Mouse (Mus musculus) embryonic facial prominence, embryonic 12.5 days (tissue): Measurements from ENCODE around the gene Kirrel3. TPM values are rescaled to one million over a fixed set of nuclear protein-coding genes. Genes with fewer than 3 reads are reported as not detected.

Source experiments
- ATAC-seq: fragments of 200-750 bp; cut with Nextera tagmentation; 2 replicates; pipeline ENCODE4 v1.8.0; 2017; ENCODE audit not compliant: insufficient number of reproducible peaks, insufficient read depth, low FRiP score, low TSS enrichment
- H3K27ac ChIP-seq: fragments of 300-500 bp; sonication (generic); 2 replicates; pipeline ENCODE4 v1.5.1; 2016; ENCODE audit warnings: mild to moderate bottlenecking
- H3K27me3 ChIP-seq: fragments of 300-500 bp; sonication (generic); 2 replicates; pipeline ENCODE4 v1.6.1; 2016; ENCODE audit warnings: mild to moderate bottlenecking, moderate library complexity
- H3K36me3 ChIP-seq: fragments of 300-500 bp; sonication (generic); 2 replicates; pipeline ENCODE4 v1.6.1; 2016; ENCODE audit warnings: mild to moderate bottlenecking
- H3K4me1 ChIP-seq: fragments of 300-500 bp; sonication (generic); 2 replicates; pipeline ENCODE4 v1.6.1; 2016
- H3K4me2 ChIP-seq: fragments of 300-500 bp; sonication (generic); replicated peaks from 2 replicates; pipeline ENCODE4 v1.6.1; 2016; ENCODE audit warnings: mild to moderate bottlenecking, moderate library complexity
- H3K4me3 ChIP-seq: fragments of 300-500 bp; sonication (generic); 2 replicates; pipeline ENCODE4 v1.5.1; 2016; ENCODE audit warnings: mild to moderate bottlenecking
- H3K9ac ChIP-seq: fragments of 300-500 bp; sonication (generic); 2 replicates; pipeline ENCODE4 v1.6.1; 2016; ENCODE audit warnings: mild to moderate bottlenecking, moderate library complexity
- H3K9me3 ChIP-seq: fragments of 300-500 bp; sonication (generic); 2 replicates; pipeline ENCODE4 v1.6.1; 2016; ENCODE audit warnings: mild to moderate bottlenecking, moderate library complexity
- WGBS: fragments of 180-500 bp; shearing (Covaris S2); methylation state at CpG from one replicate; pipeline ENCODE4 v1.1.7; 2016; 5-methylcytosine and 5-hydroxymethylcytosine counted together
- polyA plus RNA-seq: library from polyadenylated mRNA; unstranded; fragments of >200 nt; fragmentation: Nextera tagmentation; extraction: Ambion mirVana; gene quantifications from 2 replicates; pipeline ENCODE4 v1.2.1, GENCODE M21; 2016

Gene Kirrel3
- polyA plus RNA-seq, 1 experiment from 2014 or later, result 7.9 TPM

DNA sequence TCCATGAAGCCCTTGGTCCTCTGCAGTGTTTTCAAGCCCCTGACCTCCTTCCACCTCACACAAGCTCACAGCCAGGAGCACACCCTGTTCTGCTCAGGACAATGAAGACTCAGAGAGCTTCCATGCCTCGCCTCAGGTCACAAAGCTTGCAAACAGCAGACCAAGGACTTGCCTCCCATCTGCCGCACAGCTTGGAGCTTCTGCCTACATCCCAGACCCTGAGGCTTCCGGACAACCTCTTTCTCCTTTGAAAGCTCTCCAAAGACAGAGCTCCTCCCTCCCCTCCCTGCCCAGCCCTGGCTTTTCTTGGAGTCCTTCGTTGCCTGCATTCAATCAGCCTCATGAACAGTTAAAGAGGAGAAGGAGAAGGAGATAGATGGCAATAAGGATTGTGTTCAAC is 397.4 kb downstream of the Kirrel3 start:
- no peak for ATAC-seq

GRCm38 (mm10) chr9:34884325-34884724 is 398.6 kb downstream of the Kirrel3 start:
- 85% methylated on average over 3 of the region's 3 CpGs for WGBS
- H3K9ac ChIP-seq, result no peak overlapping the region
- H3K4me1 ChIP-seq, result no peaks in the 10 kb centered on the region
- no peak overlapping the region for H3K4me3 ChIP-seq
- H3K27me3 ChIP-seq, result no peaks in the 10 kb centered on the region
- ATAC-seq, result no peak
- no peak overlapping the region for H3K4me2 ChIP-seq
- H3K9me3 ChIP-seq, result no peaks in the 10 kb centered on the region
- no peaks in the 10 kb centered on the region for H3K36me3 ChIP-seq
- H3K27ac ChIP-seq, result no peak overlapping the region

More for the DNA sequence above, 397.4 kb downstream of the Kirrel3 start:
- no peaks in the 10 kb centered on the region for H3K9me3 ChIP-seq
- 14% methylated on average over 4 of the region's 4 CpGs for WGBS
- no peak overlapping the region for H3K9ac ChIP-seq
- no peaks in the 10 kb centered on the region for H3K4me1 ChIP-seq
- no peak overlapping the region for H3K27ac ChIP-seq
- H3K36me3 ChIP-seq, result no peaks in the 10 kb centered on the region
- H3K4me3 ChIP-seq, result no peak overlapping the region
- no peak overlapping the region for H3K4me2 ChIP-seq
- H3K27me3 ChIP-seq, result no peaks in the 10 kb centered on the region

DNA sequence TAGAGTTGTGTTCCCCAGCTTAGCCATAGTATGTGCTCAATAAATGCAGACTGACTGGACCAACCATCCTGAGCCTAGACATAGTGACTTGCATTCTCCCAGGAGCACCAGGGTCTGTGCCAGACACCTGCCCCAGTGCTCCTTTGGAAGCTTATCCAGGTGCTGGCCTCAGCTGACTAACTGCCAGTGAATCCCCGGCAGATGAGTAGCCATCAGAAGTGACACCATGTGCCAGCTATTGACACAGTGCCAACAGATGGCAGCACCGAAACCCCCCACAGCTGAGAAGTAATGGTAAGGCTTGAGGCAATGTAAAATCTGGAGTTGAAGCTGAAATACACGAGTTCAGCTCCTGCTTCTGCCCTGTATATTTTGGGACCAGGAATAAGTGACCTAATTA is 399.2 kb downstream of the Kirrel3 start:
- Histone ChIP-seq H3K27ac (no peak overlapping the region), H3K4me2 (no peak overlapping the region), H3K4me3 (no peak overlapping the region), H3K4me1 (no peaks in the 10 kb centered on the region), H3K9me3 (no peaks in the 10 kb centered on the region), H3K27me3 (no peaks in the 10 kb centered on the region), H3K36me3 (no peaks in the 10 kb centered on the region), H3K9ac (no peak overlapping the region)
- ATAC-seq, result no peak
- WGBS, result 80% methylated on average over 3 of the region's 3 CpGs

GRCm38 (mm10) chr9:34886746-34887145 is 401.1 kb downstream of the Kirrel3 start:
- no peaks in the 10 kb centered on the region for H3K36me3 ChIP-seq
- no peak overlapping the region for H3K9ac ChIP-seq
- H3K9me3 ChIP-seq, result no peaks in the 10 kb centered on the region
- no peak overlapping the region for H3K4me3 ChIP-seq
- no peak overlapping the region for H3K4me2 ChIP-seq
- H3K27me3 ChIP-seq, result no peaks in the 10 kb centered on the region
- H3K4me1 ChIP-seq, result no peaks in the 10 kb centered on the region
- 47% methylated on average over 5 of the region's 5 CpGs for WGBS
- no peak overlapping the region for H3K27ac ChIP-seq
- no peak for ATAC-seq

DNA sequence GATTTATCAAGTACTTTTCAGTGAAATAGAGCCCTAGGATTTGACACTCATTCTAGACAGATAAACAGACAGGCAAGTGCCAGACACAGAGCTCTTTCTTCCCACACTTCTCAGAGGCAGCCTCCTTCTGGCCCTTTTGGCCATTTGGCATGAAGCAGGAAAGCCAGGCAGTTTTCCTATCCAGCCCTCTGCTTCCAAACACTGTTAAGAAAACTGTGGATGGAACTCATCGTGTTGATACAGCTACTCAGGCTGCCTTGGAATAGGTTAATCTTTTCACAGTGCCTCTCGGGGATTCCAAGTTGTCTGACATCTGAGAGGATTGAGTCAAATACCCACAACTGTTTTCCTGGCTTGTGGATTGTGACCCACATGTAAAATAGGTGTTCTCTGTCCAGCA is 401.5 kb downstream of the Kirrel3 start:
- Histone ChIP-seq H3K27me3 (no peaks in the 10 kb centered on the region), H3K36me3 (no peaks in the 10 kb centered on the region)
- 47% methylated on average over 2 of the region's 2 CpGs for WGBS

GRCm38 (mm10) chr9:34888298-34888697 is 402.6 kb downstream of the Kirrel3 start:
- Histone ChIP-seq H3K27me3 (no peaks in the 10 kb centered on the region), H3K36me3 (no peaks in the 10 kb centered on the region), H3K4me2 (no peak overlapping the region), H3K4me3 (no peak overlapping the region), H3K27ac (no peak overlapping the region), H3K9me3 (no peaks in the 10 kb centered on the region), H3K9ac (no peak overlapping the region), H3K4me1 (no peaks in the 10 kb centered on the region)
- no peak for ATAC-seq
- whole genome bisulfite sequencing, result 85% methylated on average over 2 of the region's 2 CpGs

More for the DNA sequence above, 401.5 kb downstream of the Kirrel3 start:
- Histone ChIP-seq H3K4me1 (no peaks in the 10 kb centered on the region), H3K4me3 (no peak overlapping the region), H3K9ac (no peak overlapping the region), H3K4me2 (no peak overlapping the region), H3K27ac (no peak overlapping the region), H3K9me3 (no peaks in the 10 kb centered on the region)
- ATAC-seq, result no peak

DNA sequence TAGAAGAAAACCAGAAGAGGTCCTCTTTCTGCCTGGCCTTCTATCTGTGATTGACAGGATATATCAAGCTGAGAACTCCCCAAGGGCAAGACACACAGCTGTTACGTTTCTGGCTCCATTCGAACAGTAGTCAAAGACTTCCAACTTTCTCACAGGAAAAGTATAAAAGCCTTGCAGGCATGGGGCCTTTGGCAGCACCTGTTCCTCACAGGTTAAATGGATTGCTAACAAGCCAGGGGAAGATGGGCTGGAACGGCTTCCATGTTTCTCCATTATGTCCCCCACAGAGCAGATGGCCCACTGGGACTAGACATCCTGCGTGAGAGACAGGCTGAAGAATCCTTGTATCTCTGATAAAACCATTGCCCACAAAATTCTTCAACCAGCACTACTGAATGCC is 415.5 kb downstream of the Kirrel3 start:
- Histone ChIP-seq H3K4me2 (no peak overlapping the region), H3K4me3 (no peak overlapping the region), H3K36me3 (no peaks in the 10 kb centered on the region), H3K27ac (no peak overlapping the region), H3K9ac (no peak overlapping the region), H3K4me1 (no peaks in the 10 kb centered on the region), H3K9me3 (no peaks in the 10 kb centered on the region), H3K27me3 (no peaks in the 10 kb centered on the region)
- ATAC-seq, result no peak
- 75% methylated on average over 4 of the region's 4 CpGs for WGBS

DNA sequence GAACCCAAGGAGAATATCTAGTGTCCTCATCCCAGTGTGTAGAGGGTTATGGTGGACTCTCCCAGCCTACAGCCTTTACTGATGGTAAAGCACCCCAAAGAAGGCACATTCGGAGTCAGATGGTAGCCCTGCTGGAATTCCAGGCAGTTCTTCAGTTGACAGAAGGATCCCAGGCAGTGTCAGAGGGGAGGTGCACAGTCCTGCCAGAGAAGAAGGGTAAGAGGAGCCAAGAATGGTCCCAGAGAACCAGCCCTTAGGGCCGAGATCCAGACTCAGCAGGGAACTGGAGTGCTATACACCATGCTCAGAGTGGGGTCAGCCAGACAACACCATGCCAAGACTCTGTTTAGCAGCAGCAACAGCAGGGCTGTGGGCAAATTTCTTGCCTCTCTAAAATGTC is 416.2 kb downstream of the Kirrel3 start:
- Histone ChIP-seq H3K27ac (no peak overlapping the region), H3K4me3 (no peak overlapping the region), H3K36me3 (no peaks in the 10 kb centered on the region), H3K27me3 (no peaks in the 10 kb centered on the region), H3K9ac (no peak overlapping the region), H3K4me1 (no peaks in the 10 kb centered on the region), H3K4me2 (no peak overlapping the region), H3K9me3 (no peaks in the 10 kb centered on the region)
- ATAC-seq, result no peak
- WGBS, result 68% methylated on average over 2 of the region's 2 CpGs

DNA sequence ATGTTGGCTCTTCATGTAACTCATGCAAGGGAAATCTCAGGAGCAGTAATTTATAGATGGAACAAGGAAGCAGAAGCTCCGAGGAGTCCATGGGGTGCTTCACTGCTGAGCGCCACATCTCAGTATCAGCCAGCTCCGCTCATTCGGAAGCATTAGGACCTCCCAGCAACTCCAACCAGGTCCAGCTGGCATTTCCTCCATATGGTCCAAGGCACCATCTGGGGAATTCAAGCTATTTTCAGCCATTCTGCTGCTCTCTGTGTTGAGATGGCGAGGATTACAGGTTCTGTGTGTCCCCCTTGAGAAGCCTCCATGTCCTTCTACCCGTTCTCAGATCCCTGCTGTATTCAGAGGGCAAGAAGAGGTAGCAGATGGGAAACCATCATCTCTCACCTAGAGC is 419.5 kb downstream of the Kirrel3 start:
- Histone ChIP-seq H3K9me3 (no peaks in the 10 kb centered on the region), H3K27ac (no peak overlapping the region), H3K36me3 (no peaks in the 10 kb centered on the region), H3K4me3 (no peak overlapping the region), H3K4me1 (no peaks in the 10 kb centered on the region), H3K27me3 (no peaks in the 10 kb centered on the region), H3K4me2 (no peak overlapping the region), H3K9ac (no peak overlapping the region)
- WGBS, result 86% methylated on average over 6 of the region's 6 CpGs
- ATAC-seq, result no peak

- H3K9ac ChIP-seq, result no peak overlapping the region
- H3K27ac ChIP-seq, result no peak overlapping the region
- no peaks in the 10 kb centered on the region for H3K4me1 ChIP-seq
- H3K27me3 ChIP-seq, result no peaks in the 10 kb centered on the region
- H3K36me3 ChIP-seq, result no peaks in the 10 kb centered on the region
- H3K9me3 ChIP-seq, result no peaks in the 10 kb centered on the region
- no peak for ATAC-seq
- no peak overlapping the region for H3K4me3 ChIP-seq
- 61% methylated on average over 3 of the region's 3 CpGs for WGBS
- H3K4me2 ChIP-seq, result no peak overlapping the region
Observed at GRCm38 (mm10) chr9:34908040-34908439, 422.3 kb downstream of the Kirrel3 start.

DNA sequence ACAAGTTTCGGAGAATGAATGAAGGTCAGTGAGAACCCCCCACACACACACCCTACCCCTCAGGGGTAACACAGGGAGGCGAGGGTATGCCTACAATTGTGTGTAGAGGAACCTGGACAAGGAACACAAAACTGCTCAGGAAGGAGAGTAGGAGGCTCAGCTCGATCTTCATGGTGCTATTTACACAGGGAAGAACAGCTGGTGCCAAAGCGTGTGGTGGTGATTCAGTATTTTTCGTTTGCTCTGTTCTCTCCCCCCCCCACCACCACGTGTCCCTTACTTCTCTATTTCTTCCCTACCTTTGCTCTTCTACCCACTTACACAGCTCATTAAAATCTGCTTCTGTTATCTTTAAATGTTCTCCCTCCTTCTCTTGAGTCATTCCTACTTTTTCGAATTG is 426.1 kb downstream of the Kirrel3 start:
- Histone ChIP-seq H3K9me3 (no peaks in the 10 kb centered on the region), H3K27ac (no peak overlapping the region), H3K27me3 (no peaks in the 10 kb centered on the region), H3K4me1 (no peaks in the 10 kb centered on the region), H3K4me2 (no peak overlapping the region), H3K9ac (no peak overlapping the region), H3K4me3 (no peak overlapping the region), H3K36me3 (no peaks in the 10 kb centered on the region)
- 74% methylated on average over 7 of the region's 7 CpGs for whole genome bisulfite sequencing
- ATAC-seq, result no peak

DNA sequence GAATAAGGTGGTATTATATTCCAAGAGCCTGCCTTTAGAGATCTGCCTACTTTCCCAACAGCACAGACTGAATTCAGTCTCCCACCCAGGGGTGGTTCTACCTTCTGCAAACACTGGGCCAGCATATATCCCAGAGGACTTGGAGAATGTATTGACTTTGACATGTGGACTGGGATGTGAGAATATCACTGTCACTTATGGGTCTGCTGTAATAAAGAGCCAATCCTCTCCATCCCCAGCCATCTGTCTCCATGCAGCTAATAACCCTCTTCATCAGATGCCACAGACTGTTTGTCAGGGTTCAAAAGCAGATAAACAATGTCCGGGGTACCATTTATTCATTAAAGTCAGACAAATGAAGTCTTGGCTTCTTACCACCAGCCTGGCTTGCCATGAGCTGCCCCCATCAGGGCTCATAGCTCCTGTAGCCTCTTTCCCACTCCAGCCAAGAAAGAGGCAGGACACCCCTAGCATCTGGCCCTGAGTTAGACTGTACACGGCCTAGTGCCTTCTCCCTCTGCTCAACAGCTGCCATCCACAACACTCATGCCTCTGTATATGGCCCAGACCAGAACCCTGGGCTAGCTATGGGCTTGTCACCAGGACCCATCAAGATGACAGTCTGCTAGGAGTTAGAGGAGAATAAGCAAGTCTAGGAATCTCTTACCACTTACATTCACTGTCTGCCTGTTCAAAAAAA is 426.7 kb downstream of the Kirrel3 start:
- Histone ChIP-seq H3K36me3 (no peaks in the 10 kb centered on the region), H3K27ac (no peak overlapping the region), H3K4me2 (no peak overlapping the region), H3K9ac (no peak overlapping the region), H3K27me3 (no peaks in the 10 kb centered on the region), H3K4me3 (no peak overlapping the region), H3K9me3 (no peaks in the 10 kb centered on the region), H3K4me1 (no peaks in the 10 kb centered on the region)
- 84% methylated on average over 2 of the region's 2 CpGs for WGBS
- ATAC-seq, result no peak; the same call in 1 of the 2 replicates
